Mouse (Mus musculus): ENCODE measurements at regions not wholly inside any gene's neighbourhood (a gene's known extent, or its start where the extent isn't known, plus 50 kb on each side); places are given as distances from the start of the nearest gene placed in this dataset.

- no peak for TF ChIP-seq MYC (IDR thresholded peaks at IDR 0.05; ENCODE audit: low read depth, low read length)
- no peak for TF ChIP-seq CTCF (IDR thresholded peaks at IDR 0.05 in 2 of 3, conservative IDR thresholded peaks at IDR 0.05 in 1 of 3; ENCODE audit: control insufficient read depth in 1 of 3, insufficient read depth in 1 of 3, low read depth in 2 of 3, low read length in 3 of 3, poor library complexity in 1 of 3, severe bottlenecking in 1 of 3)
- no peak for TF ChIP-seq HCFC1 (IDR thresholded peaks at IDR 0.05; ENCODE audit: low read depth, low read length)
- TF ChIP-seq MAFK (IDR thresholded peaks at IDR 0.05; ENCODE audit: borderline replicate concordance, low read depth, low read length): no peak
- no peak for TF ChIP-seq POLR2A (IDR thresholded peaks at IDR 0.05; ENCODE audit: control insufficient read depth in 1 of 2, insufficient read depth in 1 of 2, low read depth in 1 of 2, low read length in 2 of 2, poor library complexity in 1 of 2)
- TF ChIP-seq GATA1 (IDR thresholded peaks at IDR 0.05; ENCODE audit: low read depth, low read length): peak; percentile 56
- no peak for TF ChIP-seq E2F4 (IDR thresholded peaks at IDR 0.05; ENCODE audit: borderline replicate concordance, low read depth, low read length)
- no peak for TF ChIP-seq CHD2 (IDR thresholded peaks at IDR 0.05; ENCODE audit: low read length)
- no peak for TF ChIP-seq MXI1 (IDR thresholded peaks at IDR 0.05; ENCODE audit: low read depth, low read length)
- peak; percentile 64 for TF ChIP-seq TCF12 (IDR thresholded peaks at IDR 0.05; ENCODE audit: low read depth, low read length)
- peak; percentile 50 to 71 for TF ChIP-seq EP300 (IDR thresholded peaks at IDR 0.05; ENCODE audit: low read depth in 1 of 2, low read length in 2 of 2)
- no peak for TF ChIP-seq TAL1 (IDR thresholded peaks at IDR 0.05; ENCODE audit: low read length)
- no peak for TF ChIP-seq SMC3 (IDR thresholded peaks at IDR 0.05; ENCODE audit: low read depth, low read length)
Measured at GRCm38 (mm10) chr6:100011520-100012062, 275.7 kb downstream of the Rybp start.

Measured in MEL (cell line).